Mouse (Mus musculus) midbrain, embryonic 13.5 days (tissue): ENCODE measurements around the gene Asap3. TPM values are rescaled to one million over a fixed set of nuclear protein-coding genes. Genes with fewer than 3 reads are reported as not detected.
A peak's percentile ranks its signal among the peaks of the same experiment; 100 is the strongest.

Experiments used
- ATAC-seq: fragments of 200-750 bp; cut with Nextera tagmentation; 2 replicates; pipeline ENCODE4 v1.8.0; 2017; ENCODE audit warnings: mild to moderate bottlenecking, moderate TSS enrichment, moderate library complexity
- H3K27ac ChIP-seq: fragments of 300-500 bp; sonication (generic); 2 replicates; pipeline ENCODE4 v1.5.1; 2015; ENCODE audit warnings: inconsistent platforms, mild to moderate bottlenecking, moderate library complexity
- H3K27me3 ChIP-seq: fragments of 300-500 bp; sonication (generic); 2 replicates; pipeline ENCODE4 v1.6.1; 2015; ENCODE audit warnings: mild to moderate bottlenecking, inconsistent platforms
- H3K36me3 ChIP-seq: fragments of 300-500 bp; sonication (generic); 2 replicates; pipeline ENCODE4 v1.6.1; 2015; ENCODE audit warnings: mild to moderate bottlenecking, inconsistent platforms
- H3K4me1 ChIP-seq: fragments of 300-500 bp; sonication (generic); replicated peaks from 2 replicates; pipeline ENCODE4 v1.6.1; 2015; ENCODE audit warnings: inconsistent platforms
- H3K4me2 ChIP-seq: fragments of 300-500 bp; sonication (generic); replicated peaks from 2 replicates; pipeline ENCODE4 v1.6.1; 2015; ENCODE audit warnings: moderate library complexity, mild to moderate bottlenecking, inconsistent platforms
- H3K4me3 ChIP-seq: fragments of 300-500 bp; sonication (generic); replicated peaks from 2 replicates; pipeline ENCODE4 v1.5.1; 2015; ENCODE audit warnings: mild to moderate bottlenecking, inconsistent platforms
- H3K9ac ChIP-seq: fragments of 300-500 bp; sonication (generic); replicated peaks from 2 replicates; pipeline ENCODE4 v1.6.1; 2015; ENCODE audit warnings: mild to moderate bottlenecking, inconsistent platforms
- H3K9me3 ChIP-seq: fragments of 300-500 bp; sonication (generic); 2 replicates; pipeline ENCODE4 v1.6.1; 2016; ENCODE audit warnings: mild to moderate bottlenecking, inconsistent platforms
- WGBS: fragments of 180-500 bp; shearing (Covaris S2); methylation state at CpG from one replicate; pipeline ENCODE4 v1.1.7; 2015; 5-methylcytosine and 5-hydroxymethylcytosine counted together
- polyA plus RNA-seq: library from polyadenylated mRNA; unstranded; fragments of >200 nt; fragmentation: Nextera tagmentation; extraction: Ambion mirVana; gene quantifications from 2 replicates; pipeline ENCODE4 v1.2.1, GENCODE M21; 2015

Gene Asap3
- 3.9 and 4.5 TPM in 2 replicates for polyA plus RNA-seq

DNA sequence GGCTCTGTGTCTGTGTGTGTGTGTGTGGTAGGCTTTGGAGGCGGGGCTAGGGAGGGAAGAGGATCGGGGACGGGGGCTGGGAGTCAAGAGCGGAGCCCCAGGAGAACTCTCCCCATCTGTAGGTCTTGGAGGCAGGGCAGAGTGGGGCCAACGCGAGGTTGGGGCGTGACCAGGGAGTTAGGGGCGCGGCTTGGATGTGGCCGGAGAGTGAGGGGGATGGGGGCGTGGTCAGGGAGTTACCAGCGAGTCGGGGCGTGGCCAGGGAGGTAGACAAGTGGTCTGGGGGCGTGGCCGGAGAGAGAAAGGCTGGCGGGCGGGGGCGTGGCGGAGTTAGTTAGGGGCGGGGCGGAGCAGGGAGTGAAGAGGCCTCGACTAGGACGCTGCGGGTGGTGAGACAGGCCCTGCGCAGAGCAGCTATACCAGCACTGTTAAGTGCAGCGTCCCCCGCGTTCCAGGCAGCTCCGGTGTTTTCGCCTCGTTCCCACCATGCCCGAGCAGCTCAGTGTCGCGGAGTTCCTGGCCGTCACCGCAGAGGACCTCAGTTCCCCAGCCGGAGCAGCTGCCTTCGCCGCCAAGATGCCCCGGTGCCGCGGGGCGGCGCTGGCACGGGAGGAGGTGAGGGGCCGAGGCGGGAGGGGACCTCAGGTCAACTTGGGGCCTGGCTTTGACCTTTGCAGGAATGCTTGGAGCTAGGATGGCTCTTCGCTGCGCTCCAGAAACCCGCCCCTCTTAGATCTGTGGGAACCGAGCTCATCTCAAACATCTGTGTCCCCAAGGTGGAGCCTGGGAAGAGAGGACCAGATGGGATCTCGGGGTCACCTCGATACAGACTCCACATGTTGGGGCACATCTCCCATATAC lies at the start of gene Asap3:
Gene Asap3, plus strand, starts transcription at position 333 of the 861 bp plus-strand sequence.
- H3K27me3 ChIP-seq: peaks cover 8% of the 10 kb centered on the region; the same call in 1 of the 2 replicates
- peak within 1 kb of the TSS; percentile 54; the same call in 1 of the 2 replicates for H3K27ac ChIP-seq
- peak; percentile 94 for ATAC-seq
- no peaks in the 10 kb centered on the region for H3K9me3 ChIP-seq
- H3K36me3 ChIP-seq: no peaks in the 10 kb centered on the region
- peak within 1 kb of the TSS; percentile 98 for H3K4me2 ChIP-seq
- under 1% methylated on average over 53 of the region's 54 CpGs for WGBS
- peak within 1 kb of the TSS; percentile 59 for H3K4me3 ChIP-seq
- H3K4me1 ChIP-seq: peaks cover 13% of the 10 kb centered on the region
- peak within 1 kb of the TSS; percentile 84 for H3K9ac ChIP-seq

DNA sequence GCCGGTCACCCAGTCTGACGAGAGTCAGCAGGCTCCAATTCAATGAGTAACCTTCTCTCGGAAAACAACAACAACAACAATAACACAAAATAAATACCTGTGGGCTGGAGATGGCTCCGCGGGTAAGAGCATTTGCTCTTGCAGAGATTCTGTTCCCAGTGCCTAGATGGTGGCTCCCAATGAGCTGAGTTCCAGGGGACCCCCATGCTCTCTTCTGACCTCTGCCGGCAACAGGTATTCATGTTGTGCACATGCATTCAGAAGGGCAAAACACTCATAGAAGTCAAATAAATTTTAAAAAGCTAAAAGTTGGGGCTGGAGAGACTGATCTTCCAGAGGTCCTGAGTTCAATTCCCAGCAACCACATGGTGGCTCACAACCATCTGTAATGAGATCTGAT lies 47.7 kb upstream of the Asap3 start:
- no peak overlapping the region for H3K9ac ChIP-seq
- peaks cover 13% of the 10 kb centered on the region for H3K4me1 ChIP-seq
- H3K4me3 ChIP-seq: no peak overlapping the region
- 83% methylated on average over 6 of the region's 6 CpGs for WGBS
- no peak for ATAC-seq
- H3K27me3 ChIP-seq: no peaks in the 10 kb centered on the region
- H3K27ac ChIP-seq: no peak overlapping the region
- no peaks in the 10 kb centered on the region for H3K9me3 ChIP-seq
- H3K4me2 ChIP-seq: no peak overlapping the region
- no peaks in the 10 kb centered on the region for H3K36me3 ChIP-seq

DNA sequence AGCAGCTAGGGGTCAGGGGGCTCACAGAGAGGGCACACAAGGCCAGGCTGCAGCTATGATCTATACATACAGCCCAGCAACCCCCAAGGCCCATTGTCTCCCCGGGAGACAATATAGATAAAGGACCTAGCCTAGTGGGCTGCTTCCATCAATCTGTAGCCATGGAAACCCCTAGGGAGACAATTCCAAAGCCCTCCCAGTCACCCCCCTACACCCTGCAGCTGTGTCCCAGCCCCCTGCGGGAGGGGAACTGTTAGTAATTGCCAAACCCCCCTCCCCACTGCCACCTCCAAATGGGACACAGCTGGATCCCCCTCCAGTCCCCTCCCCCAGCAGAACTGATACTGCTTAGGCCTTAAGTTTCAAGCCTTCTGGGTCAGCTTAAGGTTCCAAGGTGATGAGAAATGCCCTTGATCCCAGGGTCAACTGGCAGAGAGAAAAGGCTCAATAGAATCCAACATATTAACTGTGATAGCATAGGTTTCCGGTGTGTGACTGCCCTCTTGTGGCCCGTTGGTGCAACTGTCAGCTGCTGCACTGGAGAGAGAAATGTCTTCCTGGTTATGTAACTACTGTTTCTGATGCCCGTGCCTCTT lies 46.3 kb upstream of the Asap3 start:
- peaks cover 13% of the 10 kb centered on the region for H3K4me1 ChIP-seq
- no peak overlapping the region for H3K4me2 ChIP-seq
- H3K27me3 ChIP-seq: no peaks in the 10 kb centered on the region
- WGBS: 2% methylated on average over 5 of the region's 5 CpGs
- no peak overlapping the region for H3K4me3 ChIP-seq
- ATAC-seq: peak; percentile 75
- no peaks in the 10 kb centered on the region for H3K9me3 ChIP-seq
- peak overlapping the region; percentile 64 for H3K27ac ChIP-seq
- H3K9ac ChIP-seq: peak overlapping the region; percentile 41; the same call in 1 of the 2 replicates
- H3K36me3 ChIP-seq: no peaks in the 10 kb centered on the region

DNA sequence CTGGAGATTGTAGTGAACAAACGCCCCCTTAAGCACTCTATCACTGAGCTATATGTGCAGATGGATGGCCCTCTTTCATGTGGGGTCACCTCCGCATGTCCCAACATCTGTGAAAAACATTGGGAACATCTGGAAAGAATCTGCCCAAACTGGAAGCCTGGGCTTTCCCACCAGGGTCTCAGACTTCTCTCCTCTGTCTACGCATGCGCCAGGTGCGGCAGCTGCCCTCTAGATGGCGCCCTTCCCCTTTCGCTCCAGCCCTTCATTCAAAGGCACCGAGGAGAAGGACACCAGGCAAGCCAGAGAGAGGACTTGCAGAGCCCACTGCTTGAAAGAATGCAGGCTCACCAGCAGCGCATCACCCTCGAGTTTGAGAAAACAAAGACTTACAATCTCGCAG lies 42.7 kb upstream of the Asap3 start:
- no peaks in the 10 kb centered on the region for H3K36me3 ChIP-seq
- H3K4me2 ChIP-seq: no peak overlapping the region; the same call in 1 of the 2 replicates
- no peak overlapping the region for H3K9ac ChIP-seq
- H3K27ac ChIP-seq: no peak overlapping the region
- no peak overlapping the region for H3K4me3 ChIP-seq
- no peaks in the 10 kb centered on the region for H3K9me3 ChIP-seq
- peak; percentile 64 for ATAC-seq
- 5% methylated on average over 11 of the region's 11 CpGs for whole genome bisulfite sequencing
- no peaks in the 10 kb centered on the region for H3K27me3 ChIP-seq
- peaks cover 13% of the 10 kb centered on the region for H3K4me1 ChIP-seq

DNA sequence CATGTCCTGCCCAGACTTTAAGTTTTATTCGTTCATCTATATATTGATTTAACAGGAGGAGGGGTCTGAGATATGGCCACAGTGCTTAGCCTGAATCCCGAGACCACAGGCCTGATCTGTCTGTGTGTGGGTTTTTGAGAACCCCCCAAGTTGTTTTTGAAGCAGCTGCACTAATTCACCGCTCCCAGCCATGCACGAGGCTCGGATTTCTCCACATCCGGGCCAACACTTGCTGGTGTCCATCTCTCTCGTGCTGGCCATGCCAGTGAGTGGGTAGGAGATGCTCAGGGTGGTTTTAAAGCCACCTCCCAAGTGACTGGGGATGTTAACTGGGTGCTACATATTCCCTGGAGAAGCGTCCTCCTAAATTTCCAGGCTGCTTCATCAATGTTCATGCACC lies 41.2 kb upstream of the Asap3 start:
- H3K4me1 ChIP-seq: peaks cover 7% of the 10 kb centered on the region
- H3K27ac ChIP-seq: no peak overlapping the region
- H3K36me3 ChIP-seq: no peaks in the 10 kb centered on the region
- no peaks in the 10 kb centered on the region for H3K9me3 ChIP-seq
- no peak overlapping the region for H3K4me2 ChIP-seq
- H3K9ac ChIP-seq: no peak overlapping the region
- no peak for ATAC-seq
- H3K4me3 ChIP-seq: no peak overlapping the region
- WGBS: 86% methylated on average over 8 of the region's 8 CpGs
- no peaks in the 10 kb centered on the region for H3K27me3 ChIP-seq

DNA sequence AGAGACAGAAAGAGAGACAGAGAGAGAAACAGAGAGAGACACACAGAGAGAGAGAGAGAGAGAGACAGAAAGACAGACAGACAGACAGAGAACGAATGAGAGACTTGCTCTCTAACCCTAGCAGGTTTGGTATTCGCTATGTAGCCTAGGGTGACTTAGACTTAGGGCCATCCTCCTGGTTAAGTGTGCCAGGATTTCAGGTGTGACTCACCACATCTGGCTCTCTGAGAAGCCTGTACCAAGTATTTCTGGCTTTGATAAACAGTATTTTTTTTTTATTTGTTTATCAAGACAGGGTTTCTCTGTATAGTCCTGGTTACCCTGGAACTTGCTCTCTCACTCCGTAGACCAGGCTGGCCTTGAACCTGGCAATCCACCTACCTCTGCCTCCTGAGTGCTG lies 38.5 kb upstream of the Asap3 start:
- H3K36me3 ChIP-seq: no peaks in the 10 kb centered on the region
- no peak overlapping the region for H3K9ac ChIP-seq
- H3K4me3 ChIP-seq: no peak overlapping the region
- H3K4me1 ChIP-seq: peaks cover 11% of the 10 kb centered on the region
- WGBS: 82% methylated on average over 3 of the region's 3 CpGs
- H3K27ac ChIP-seq: no peak overlapping the region
- H3K27me3 ChIP-seq: no peaks in the 10 kb centered on the region
- ATAC-seq: no peak
- H3K9me3 ChIP-seq: no peaks in the 10 kb centered on the region
- no peak overlapping the region for H3K4me2 ChIP-seq

DNA sequence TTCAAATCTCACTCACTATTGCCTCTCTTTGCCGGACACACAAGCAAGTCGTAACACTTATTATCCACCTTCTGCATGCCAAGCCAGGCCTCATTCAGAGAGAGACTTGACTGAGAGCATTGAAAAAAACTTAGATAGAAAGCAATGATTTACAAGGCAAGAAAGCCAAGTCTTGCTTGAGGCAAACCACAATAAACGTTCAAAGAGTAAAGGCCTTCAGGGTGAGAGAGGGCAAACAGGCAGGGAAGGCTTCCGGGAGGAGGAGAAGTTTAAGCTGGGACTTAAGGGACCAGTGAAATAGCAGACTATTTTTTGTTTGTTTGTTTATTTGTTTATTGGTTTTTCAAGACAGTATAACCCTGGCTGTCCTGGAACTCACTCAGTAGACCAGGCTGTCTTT lies 35.8 kb upstream of the Asap3 start:
- Histone ChIP-seq H3K4me2 (no peak overlapping the region), H3K4me1 (peaks cover 31% of the 10 kb centered on the region), H3K4me3 (no peak overlapping the region), H3K9ac (no peak overlapping the region), H3K36me3 (no peaks in the 10 kb centered on the region), H3K27me3 (peaks cover 5% of the 10 kb centered on the region; the same call in 1 of the 2 replicates), H3K9me3 (no peaks in the 10 kb centered on the region), H3K27ac (no peak overlapping the region)
- WGBS: 84% methylated on average over 4 of the region's 4 CpGs
- ATAC-seq: no peak

DNA sequence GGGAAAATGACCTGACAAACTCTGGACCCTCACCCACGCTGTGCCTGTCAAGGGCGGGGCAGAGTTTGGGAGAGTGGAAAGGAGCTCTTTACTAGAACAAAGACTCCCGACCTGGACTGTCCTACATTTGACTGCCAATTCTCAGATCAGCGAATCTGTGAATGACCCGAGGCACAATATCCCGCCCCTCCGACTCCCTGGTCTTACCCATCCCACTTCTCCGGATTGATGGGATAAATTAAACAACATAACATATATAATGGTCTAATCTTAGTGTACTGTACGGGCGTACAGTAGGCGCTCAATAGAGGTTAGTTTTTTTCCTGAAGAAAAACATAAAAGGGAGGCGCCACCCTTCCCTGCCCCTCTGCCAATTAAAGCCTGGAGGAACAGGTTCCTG lies 34.7 kb upstream of the Asap3 start:
- H3K36me3 ChIP-seq: no peaks in the 10 kb centered on the region
- no peak overlapping the region for H3K27ac ChIP-seq
- H3K4me3 ChIP-seq: peak overlapping the region; percentile 71
- peaks cover 5% of the 10 kb centered on the region; the same call in 1 of the 2 replicates for H3K27me3 ChIP-seq
- H3K4me2 ChIP-seq: peak overlapping the region; percentile 100
- peak; percentile 54 for ATAC-seq
- 13% methylated on average over 12 of the region's 12 CpGs for WGBS
- H3K9ac ChIP-seq: peak overlapping the region; percentile 63
- no peaks in the 10 kb centered on the region for H3K9me3 ChIP-seq
- H3K4me1 ChIP-seq: peaks cover 38% of the 10 kb centered on the region

DNA sequence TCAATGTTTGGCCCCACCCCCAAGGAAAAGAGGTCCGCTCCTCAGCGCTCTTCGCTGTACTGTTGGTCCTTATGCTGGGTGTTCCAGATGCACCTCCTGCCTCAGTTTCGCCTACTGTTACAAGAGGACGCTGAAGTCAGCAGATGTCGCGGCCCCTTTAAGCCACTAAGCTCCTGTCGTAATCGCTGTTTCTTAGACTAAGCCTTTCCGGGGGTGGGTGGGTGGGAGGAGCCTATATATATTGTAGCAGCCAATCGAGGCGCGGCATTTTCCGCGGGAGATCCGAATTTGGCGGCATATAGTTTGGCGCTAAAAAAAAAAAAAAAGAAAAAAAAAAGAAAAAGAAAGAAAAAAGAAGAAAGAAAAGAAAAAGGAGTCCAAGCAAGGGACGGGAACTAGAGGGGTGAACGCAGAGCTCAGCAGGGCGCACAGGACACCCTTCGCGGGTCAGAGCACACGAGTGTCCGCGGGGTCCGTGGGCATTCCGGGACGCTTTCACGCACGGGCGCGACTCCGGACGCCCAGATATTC lies 34.1 kb upstream of the Asap3 start, which contains the start of gene E2f2:
Gene E2f2, plus strand, starts transcription at position 384 of the 531 bp plus-strand sequence.
- H3K27me3 ChIP-seq: peaks cover 5% of the 10 kb centered on the region; the same call in 1 of the 2 replicates
- ATAC-seq: peak; percentile 66
- peak within 1 kb of the TSS; percentile 74 for H3K9ac ChIP-seq
- H3K4me3 ChIP-seq: peak within 1 kb of the TSS; percentile 71
- peak within 1 kb of the TSS; percentile 100 for H3K4me2 ChIP-seq
- WGBS: under 1% methylated on average over 35 of the region's 35 CpGs
- H3K27ac ChIP-seq: no peak within 1 kb of the TSS
- peaks cover 44% of the 10 kb centered on the region for H3K4me1 ChIP-seq
- no peaks in the 10 kb centered on the region for H3K36me3 ChIP-seq
- no peaks in the 10 kb centered on the region for H3K9me3 ChIP-seq

DNA sequence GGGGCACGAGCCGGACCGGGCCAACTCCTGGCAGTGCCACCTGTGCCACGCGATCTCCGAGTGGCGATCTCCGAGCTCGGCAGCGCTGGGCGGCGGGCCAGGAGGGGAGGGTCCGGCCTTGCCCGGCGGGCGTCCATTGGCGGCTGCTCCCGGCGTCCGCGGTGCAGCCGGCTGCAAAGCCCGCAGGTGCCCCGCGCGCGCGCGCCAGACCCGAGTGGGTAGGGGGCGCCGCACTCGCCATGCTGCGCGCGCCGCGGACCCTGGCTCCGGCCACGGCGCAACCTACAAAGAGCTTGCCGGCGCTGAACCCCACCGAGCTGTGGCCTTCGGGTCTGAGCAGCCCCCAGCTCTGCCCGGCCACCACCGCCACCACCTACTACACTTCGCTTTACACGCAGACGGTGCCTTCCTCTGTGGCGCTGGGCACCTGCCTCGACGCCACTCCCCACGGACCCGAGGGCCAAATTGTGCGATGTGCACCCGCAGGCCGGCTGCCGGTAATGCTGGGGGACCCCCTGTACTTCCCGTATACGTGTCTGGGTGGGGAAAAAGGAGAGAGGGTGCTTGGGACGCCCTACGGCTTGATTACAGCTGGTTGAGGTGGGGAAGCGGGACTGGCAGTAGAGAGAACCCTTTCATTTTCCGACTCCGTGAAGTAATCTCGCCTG lies 33.5 kb upstream of the Asap3 start:
- Histone ChIP-seq H3K4me2 (peak overlapping the region; percentile 100), H3K4me3 (peak overlapping the region; percentile 71), H3K36me3 (no peaks in the 10 kb centered on the region), H3K4me1 (peaks cover 50% of the 10 kb centered on the region), H3K9me3 (no peaks in the 10 kb centered on the region), H3K9ac (peak overlapping the region; percentile 74), H3K27me3 (peaks cover 5% of the 10 kb centered on the region; the same call in 1 of the 2 replicates), H3K27ac (no peak overlapping the region)
- under 1% methylated on average over 67 of the region's 67 CpGs for WGBS
- ATAC-seq: peak; percentile 47

DNA sequence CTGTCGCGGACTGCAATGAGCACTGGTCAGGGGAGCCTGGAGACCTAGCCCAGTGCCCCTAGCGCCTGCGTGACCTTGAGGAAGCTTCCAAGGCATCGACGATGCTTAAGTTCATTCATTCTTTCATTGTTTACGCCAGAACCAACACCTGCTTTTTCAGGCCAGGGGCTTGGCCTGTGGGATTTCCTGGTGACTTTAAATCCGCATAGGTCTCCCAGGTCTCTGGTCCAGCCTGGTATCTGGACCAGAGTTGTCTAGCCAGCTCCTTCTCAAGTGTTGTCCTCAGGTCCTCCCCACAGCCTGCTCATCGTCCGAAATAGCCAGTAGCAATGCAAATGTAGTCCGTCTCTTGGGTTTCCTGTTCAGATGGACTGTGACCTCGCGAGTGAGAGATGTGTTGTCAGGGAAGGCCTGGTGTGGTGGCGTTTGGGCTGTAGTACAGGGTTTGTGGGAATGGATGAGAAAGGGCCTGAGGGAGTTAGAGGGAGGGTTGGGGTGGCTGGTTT lies 32.9 kb upstream of the Asap3 start:
- WGBS: 1% methylated on average over 14 of the region's 14 CpGs
- ATAC-seq: no peak
- no peak overlapping the region for H3K27ac ChIP-seq
- H3K27me3 ChIP-seq: peaks cover 5% of the 10 kb centered on the region; the same call in 1 of the 2 replicates
- peak overlapping the region; percentile 71 for H3K4me3 ChIP-seq
- peak overlapping the region; percentile 74 for H3K9ac ChIP-seq
- H3K9me3 ChIP-seq: no peaks in the 10 kb centered on the region
- H3K4me2 ChIP-seq: peak overlapping the region; percentile 100
- peaks cover 56% of the 10 kb centered on the region for H3K4me1 ChIP-seq
- no peaks in the 10 kb centered on the region for H3K36me3 ChIP-seq
